Mouse (Mus musculus) megakaryocyte, embryonic 14.5 days (primary cell): Measurements from ENCODE around the gene Abhd2.

Experiments used
- FLI1 ChIP-seq: IDR thresholded peaks from 2 replicates; pipeline ENCODE4 v1.6.1; 2012; ENCODE audit warnings: low read length, inconsistent platforms, mixed read lengths
- GATA1 ChIP-seq: IDR thresholded peaks from 3 replicates; pipeline ENCODE4 v1.6.1; 2012; ENCODE audit warnings: mixed read lengths, low read length, inconsistent platforms, borderline replicate concordance

DNA sequence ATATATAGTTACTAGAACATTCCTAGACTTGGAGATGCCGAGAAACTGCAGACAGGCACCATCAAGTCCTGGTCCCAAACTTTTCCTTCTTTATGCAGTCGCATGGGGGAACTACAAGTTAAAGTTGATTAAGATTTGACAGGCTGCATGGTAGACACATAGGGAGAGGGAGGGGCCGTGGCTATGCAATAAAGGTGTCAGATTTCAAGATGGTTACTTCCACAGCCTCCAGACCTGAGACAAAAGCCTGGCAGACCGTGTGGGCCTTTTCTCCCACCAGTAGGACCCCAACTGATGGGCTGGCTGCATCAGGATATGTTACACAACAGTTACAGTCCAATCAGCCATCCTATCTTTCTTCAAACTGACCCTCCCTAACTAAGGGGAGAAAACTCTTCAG is 96.4 kb downstream of the Abhd2 start:
- no peak for TF ChIP-seq GATA1
- no peak for TF ChIP-seq FLI1
